Mouse (Mus musculus): ENCODE measurements around the gene Kcng4. TPM values are rescaled to one million over a fixed set of nuclear protein-coding genes. Genes with fewer than 3 reads are reported as not detected.

The Kcng4 gene
- polyA plus RNA-seq, 1 experiment from 2014 or later: 0.07 TPM

- H3K4me3 ChIP-seq (ENCODE audit: low read depth, low read length): no peak overlapping the region
- 85% methylated on average over 7 of the region's 7 CpGs for WGBS
- no peak overlapping the region for H3K27ac ChIP-seq (ENCODE audit: low read depth, low read length)
- ATAC-seq (replicated peaks; ENCODE audit: low FRiP score) (no peak), DNase-seq (ENCODE audit: low spot score) (no peak)
- no peaks in the 10 kb centered on the region; the same call in 1 of the 2 replicates for H3K9me3 ChIP-seq (ENCODE audit: control insufficient read depth, low read length)
- no peak overlapping the region for H3K4me2 ChIP-seq (ENCODE audit: low read depth, low read length, severe bottlenecking)
- no peak overlapping the region for H3K9ac ChIP-seq (ENCODE audit: low read length)
- no peaks in the 10 kb centered on the region for H3K4me1 ChIP-seq (replicated peaks; ENCODE audit: control insufficient read depth, insufficient read depth, low read length)
- H3K27me3 ChIP-seq (ENCODE audit: control insufficient read depth, insufficient read depth, low read length): no peaks in the 10 kb centered on the region
- H3K36me3 ChIP-seq (ENCODE audit: control insufficient read depth, insufficient read depth, low read length): no peaks in the 10 kb centered on the region
These were observed 11.4 kb upstream of the Kcng4 start for GRCm38 (mm10) chr8:119646846-119647245.

- ATAC-seq (replicated peaks; ENCODE audit: low FRiP score) (no peak), DNase-seq (ENCODE audit: low spot score) (no peak)
- no peak overlapping the region for H3K4me2 ChIP-seq (ENCODE audit: low read depth, low read length, severe bottlenecking)
These were observed 10.7 kb upstream of the Kcng4 start for GRCm38 (mm10) chr8:119646197-119646596.

DNA sequence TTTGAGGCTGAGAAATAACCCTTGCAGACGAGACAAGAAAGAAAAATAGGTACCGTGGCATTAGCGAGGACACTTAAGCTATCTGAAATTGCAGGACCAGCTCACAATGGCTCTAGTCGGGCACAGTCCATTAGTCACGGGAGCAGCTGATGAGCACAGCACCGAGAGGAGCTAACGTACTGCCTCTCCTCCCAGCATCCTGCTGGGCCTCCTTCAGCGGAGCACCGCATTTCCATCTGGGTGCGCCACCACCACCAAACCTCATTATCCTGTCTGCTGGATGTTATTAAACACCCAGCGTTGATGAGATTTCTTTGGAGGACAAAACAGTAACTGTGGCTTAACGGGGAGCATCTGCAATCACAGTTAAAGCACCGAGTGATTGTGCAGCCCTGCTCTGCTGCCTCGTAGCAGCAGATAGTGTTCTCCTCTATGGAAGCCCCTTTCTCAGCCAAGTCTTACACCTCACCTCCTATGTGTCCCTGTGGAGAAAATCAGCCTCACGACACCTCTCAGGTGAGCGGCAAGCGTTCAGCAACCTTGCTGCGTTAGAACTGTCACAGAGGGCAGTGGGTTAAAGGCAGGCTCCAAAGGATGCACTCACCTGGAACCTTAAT is 9.6 kb upstream of the Kcng4 start:
- no peaks in the 10 kb centered on the region for H3K36me3 ChIP-seq (ENCODE audit: control insufficient read depth, insufficient read depth, low read length)
- WGBS: 68% methylated on average over 18 of the region's 18 CpGs
- no peaks in the 10 kb centered on the region; the same call in 1 of the 2 replicates for H3K9me3 ChIP-seq (ENCODE audit: control insufficient read depth, low read length)
- H3K27me3 ChIP-seq (ENCODE audit: control insufficient read depth, insufficient read depth, low read length): no peaks in the 10 kb centered on the region
- ATAC-seq (replicated peaks; ENCODE audit: low FRiP score) (no peak), DNase-seq (ENCODE audit: low spot score) (no peak)
- no peak overlapping the region for H3K9ac ChIP-seq (ENCODE audit: low read length)
- no peak overlapping the region for H3K27ac ChIP-seq (ENCODE audit: low read depth, low read length)
- H3K4me2 ChIP-seq (ENCODE audit: low read depth, low read length, severe bottlenecking): no peak overlapping the region
- H3K4me1 ChIP-seq (replicated peaks; ENCODE audit: control insufficient read depth, insufficient read depth, low read length): no peaks in the 10 kb centered on the region
- H3K4me3 ChIP-seq (ENCODE audit: low read depth, low read length): no peak overlapping the region

More at GRCm38 (mm10) chr8:119646197-119646596, 10.7 kb upstream of the Kcng4 start:
- 79% methylated on average over 3 of the region's 3 CpGs for WGBS
- no peaks in the 10 kb centered on the region for H3K4me1 ChIP-seq (replicated peaks; ENCODE audit: control insufficient read depth, insufficient read depth, low read length)
- no peak overlapping the region for H3K27ac ChIP-seq (ENCODE audit: low read depth, low read length)
- H3K9ac ChIP-seq (ENCODE audit: low read length): no peak overlapping the region
- H3K9me3 ChIP-seq (ENCODE audit: control insufficient read depth, low read length): no peaks in the 10 kb centered on the region; the same call in 1 of the 2 replicates
- H3K27me3 ChIP-seq (ENCODE audit: control insufficient read depth, insufficient read depth, low read length): no peaks in the 10 kb centered on the region
- no peaks in the 10 kb centered on the region for H3K36me3 ChIP-seq (ENCODE audit: control insufficient read depth, insufficient read depth, low read length)
- no peak overlapping the region for H3K4me3 ChIP-seq (ENCODE audit: low read depth, low read length)

DNA sequence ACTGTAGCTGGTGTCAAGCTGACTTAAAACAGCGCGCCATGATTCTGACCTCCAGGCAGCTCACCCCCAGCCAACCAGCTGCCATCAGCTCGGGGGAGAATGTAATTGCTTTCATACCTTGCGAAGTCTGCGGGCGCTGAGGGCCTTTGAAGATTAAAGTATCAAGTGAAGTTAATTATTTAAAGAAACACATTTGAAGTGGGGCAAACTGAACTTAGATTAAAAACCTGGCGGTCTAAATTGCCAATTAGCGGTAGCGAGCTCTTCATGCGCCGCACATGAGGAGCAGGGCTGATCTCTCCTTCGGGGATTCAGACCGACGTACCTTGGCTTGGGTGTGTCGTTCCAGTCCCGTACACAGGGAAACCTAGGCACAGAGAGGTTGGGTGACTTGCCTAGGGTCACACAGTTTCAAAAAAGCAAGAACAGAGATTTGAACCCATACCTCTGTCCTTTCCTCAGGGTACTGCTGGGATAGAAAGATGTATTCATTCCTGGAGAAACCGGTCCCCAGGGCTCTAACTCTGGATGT is 9.0 kb upstream of the Kcng4 start:
- WGBS: 85% methylated on average over 17 of the region's 17 CpGs
- H3K27ac ChIP-seq (ENCODE audit: low read depth, low read length): no peak overlapping the region
- H3K4me2 ChIP-seq (ENCODE audit: low read depth, low read length, severe bottlenecking): no peak overlapping the region
- no peaks in the 10 kb centered on the region for H3K4me1 ChIP-seq (replicated peaks; ENCODE audit: control insufficient read depth, insufficient read depth, low read length)
- H3K4me3 ChIP-seq (ENCODE audit: low read depth, low read length): no peak overlapping the region
- ATAC-seq (replicated peaks; ENCODE audit: low FRiP score): no peak
- no peaks in the 10 kb centered on the region; the same call in 1 of the 2 replicates for H3K9me3 ChIP-seq (ENCODE audit: control insufficient read depth, low read length)
- no peak for DNase-seq (ENCODE audit: low spot score)
- H3K27me3 ChIP-seq (ENCODE audit: control insufficient read depth, insufficient read depth, low read length): no peaks in the 10 kb centered on the region
- H3K9ac ChIP-seq (ENCODE audit: low read length): no peak overlapping the region
- no peaks in the 10 kb centered on the region for H3K36me3 ChIP-seq (ENCODE audit: control insufficient read depth, insufficient read depth, low read length)

- no peak overlapping the region for H3K9ac ChIP-seq (ENCODE audit: low read length)
- DNase-seq (ENCODE audit: low spot score) (no peak), ATAC-seq (replicated peaks; ENCODE audit: low FRiP score) (no peak)
- no peak overlapping the region for H3K4me2 ChIP-seq (ENCODE audit: low read depth, low read length, severe bottlenecking)
- H3K36me3 ChIP-seq (ENCODE audit: control insufficient read depth, insufficient read depth, low read length): no peaks in the 10 kb centered on the region
- H3K9me3 ChIP-seq (ENCODE audit: control insufficient read depth, low read length): no peaks in the 10 kb centered on the region; the same call in 1 of the 2 replicates
- WGBS: 86% methylated on average over 1 of the region's 1 CpGs
- H3K27ac ChIP-seq (ENCODE audit: low read depth, low read length): no peak overlapping the region
- H3K27me3 ChIP-seq (ENCODE audit: control insufficient read depth, insufficient read depth, low read length): no peaks in the 10 kb centered on the region
- H3K4me1 ChIP-seq (replicated peaks; ENCODE audit: control insufficient read depth, insufficient read depth, low read length): no peaks in the 10 kb centered on the region
- H3K4me3 ChIP-seq (ENCODE audit: low read depth, low read length): no peak overlapping the region
These were observed 7.5 kb upstream of the Kcng4 start for GRCm38 (mm10) chr8:119642960-119643359.

DNA sequence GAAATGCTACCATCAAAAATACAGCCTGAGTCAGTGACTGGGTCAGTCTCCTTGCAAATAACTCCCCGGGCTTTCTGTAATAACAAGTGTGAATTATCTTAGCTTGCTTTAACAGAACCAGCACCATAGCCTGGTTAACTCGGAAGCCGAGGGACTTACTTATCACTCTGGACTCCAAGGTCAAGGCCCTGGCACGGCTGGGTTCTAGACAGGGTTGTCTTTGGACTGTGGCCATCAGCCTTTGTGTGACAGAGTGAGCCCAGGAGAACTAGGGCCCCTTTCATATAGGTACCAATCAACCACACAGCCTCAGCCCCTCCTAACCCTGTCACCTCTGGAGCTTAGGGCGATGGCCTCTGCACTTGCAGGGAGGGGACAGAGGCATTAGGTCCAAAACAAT is 5.6 kb upstream of the Kcng4 start:
- H3K27ac ChIP-seq (ENCODE audit: low read depth, low read length): no peak overlapping the region
- no peaks in the 10 kb centered on the region for H3K4me1 ChIP-seq (replicated peaks; ENCODE audit: control insufficient read depth, insufficient read depth, low read length)
- no peaks in the 10 kb centered on the region for H3K27me3 ChIP-seq (ENCODE audit: control insufficient read depth, insufficient read depth, low read length)
- ATAC-seq (replicated peaks; ENCODE audit: low FRiP score) (no peak), DNase-seq (ENCODE audit: low spot score) (no peak)
- no peak overlapping the region for H3K4me3 ChIP-seq (ENCODE audit: low read depth, low read length)
- H3K9ac ChIP-seq (ENCODE audit: low read length): no peak overlapping the region
- H3K9me3 ChIP-seq (ENCODE audit: control insufficient read depth, low read length): no peaks in the 10 kb centered on the region
- H3K4me2 ChIP-seq (ENCODE audit: low read depth, low read length, severe bottlenecking): no peak overlapping the region
- no peaks in the 10 kb centered on the region for H3K36me3 ChIP-seq (ENCODE audit: control insufficient read depth, insufficient read depth, low read length)
- 88% methylated on average over 5 of the region's 5 CpGs for WGBS

DNA sequence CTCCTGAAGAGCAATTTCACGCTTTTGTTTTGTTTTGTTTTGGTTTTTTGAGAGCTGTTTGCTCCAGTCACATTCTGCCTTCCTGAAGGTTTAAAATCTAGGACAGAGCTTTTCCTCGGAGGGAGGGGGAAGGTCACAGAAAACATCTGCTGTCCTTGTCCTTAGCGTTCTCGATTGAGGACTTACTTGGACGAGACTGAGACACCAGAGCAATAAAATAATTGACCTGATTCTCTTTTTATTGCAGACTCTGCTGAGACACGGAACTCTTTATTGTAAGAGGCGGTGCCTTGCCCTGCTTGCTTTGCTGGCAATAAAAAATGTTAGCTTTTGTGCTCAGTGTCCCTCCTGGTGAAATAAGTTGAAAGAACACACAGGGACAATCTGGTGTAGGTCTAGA is 4.3 kb upstream of the Kcng4 start:
- Histone ChIP-seq H3K4me2 (ENCODE audit: low read depth, low read length, severe bottlenecking) (no peak overlapping the region), H3K27ac (ENCODE audit: low read depth, low read length) (no peak overlapping the region), H3K36me3 (ENCODE audit: control insufficient read depth, insufficient read depth, low read length) (no peaks in the 10 kb centered on the region), H3K27me3 (ENCODE audit: control insufficient read depth, insufficient read depth, low read length) (0 out of 2 replicates have a peak, but pooled peaks cover 2% of the 10 kb centered on the region), H3K4me3 (ENCODE audit: low read depth, low read length) (no peak overlapping the region), H3K9ac (ENCODE audit: low read length) (no peak overlapping the region), H3K4me1 (replicated peaks; ENCODE audit: control insufficient read depth, insufficient read depth, low read length) (peaks cover 5% of the 10 kb centered on the region; the same call in 1 of the 2 replicates), H3K9me3 (ENCODE audit: control insufficient read depth, low read length) (no peaks in the 10 kb centered on the region)
- WGBS: 79% methylated on average over 7 of the region's 7 CpGs
- DNase-seq (ENCODE audit: low spot score) (no peak), ATAC-seq (replicated peaks; ENCODE audit: low FRiP score) (no peak)

- ATAC-seq (replicated peaks; ENCODE audit: low FRiP score) (no peak), DNase-seq (ENCODE audit: low spot score) (no peak)
- Histone ChIP-seq H3K4me3 (ENCODE audit: low read depth, low read length) (no peak overlapping the region), H3K9me3 (ENCODE audit: control insufficient read depth, low read length) (no peaks in the 10 kb centered on the region), H3K36me3 (ENCODE audit: control insufficient read depth, insufficient read depth, low read length) (no peaks in the 10 kb centered on the region), H3K9ac (ENCODE audit: low read length) (no peak overlapping the region), H3K4me2 (ENCODE audit: low read depth, low read length, severe bottlenecking) (no peak overlapping the region), H3K4me1 (replicated peaks; ENCODE audit: control insufficient read depth, insufficient read depth, low read length) (peaks cover 7% of the 10 kb centered on the region; the same call in 1 of the 2 replicates), H3K27me3 (ENCODE audit: control insufficient read depth, insufficient read depth, low read length) (peaks cover 9% of the 10 kb centered on the region; the same call in 1 of the 2 replicates), H3K27ac (ENCODE audit: low read depth, low read length) (no peak overlapping the region)
- WGBS: 84% methylated on average over 6 of the region's 6 CpGs
These were observed 2.8 kb upstream of the Kcng4 start for GRCm38 (mm10) chr8:119638261-119638660.

- 87% methylated on average over 4 of the region's 4 CpGs for WGBS
- Histone ChIP-seq H3K4me2 (ENCODE audit: low read depth, low read length, severe bottlenecking) (no peak overlapping the region), H3K27me3 (ENCODE audit: control insufficient read depth, insufficient read depth, low read length) (peaks cover 13% of the 10 kb centered on the region; the same call in 1 of the 2 replicates), H3K27ac (ENCODE audit: low read depth, low read length) (no peak overlapping the region), H3K4me1 (replicated peaks; ENCODE audit: control insufficient read depth, insufficient read depth, low read length) (peaks cover 7% of the 10 kb centered on the region; the same call in 1 of the 2 replicates), H3K4me3 (ENCODE audit: low read depth, low read length) (no peak overlapping the region), H3K9me3 (ENCODE audit: control insufficient read depth, low read length) (no peaks in the 10 kb centered on the region), H3K9ac (ENCODE audit: low read length) (no peak overlapping the region), H3K36me3 (ENCODE audit: control insufficient read depth, insufficient read depth, low read length) (no peaks in the 10 kb centered on the region)
- DNase-seq (ENCODE audit: low spot score): no peak
- ATAC-seq (replicated peaks; ENCODE audit: low FRiP score): no peak
These were observed 1.9 kb upstream of the Kcng4 start for GRCm38 (mm10) chr8:119637381-119637780.

Measured in forebrain, embryonic 11.5 days (tissue).